Mouse (Mus musculus): ENCODE results near the gene Gm20388. TPM values are rescaled to one million over a fixed set of nuclear protein-coding genes. Genes with fewer than 3 reads are reported as not detected.

Gene Gm20388
- total RNA-seq, 2 experiments from 2014 or later: 18.5 to 23.8 TPM

DNA sequence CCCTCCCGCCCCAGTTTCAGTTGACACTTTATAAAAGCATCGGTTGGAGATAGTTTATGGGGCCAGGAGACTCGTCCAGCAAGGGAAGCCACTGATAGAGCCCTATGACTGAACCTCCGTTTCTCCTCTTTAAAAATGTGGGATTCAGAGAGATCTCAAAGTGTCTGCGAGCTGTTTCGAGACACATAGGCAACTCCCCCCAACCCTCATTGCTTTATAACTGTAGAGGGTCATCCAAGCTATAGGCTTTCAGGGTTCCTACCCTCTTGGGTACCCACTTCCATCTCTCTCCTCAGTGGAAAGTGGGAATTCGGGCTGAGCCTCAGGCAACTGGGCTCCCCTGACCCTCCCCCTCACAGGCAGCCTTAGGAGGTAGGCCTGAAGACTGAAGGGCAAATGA lies 1170.8 kb downstream of the Gm20388 start:
- ATAC-seq (replicated peaks; ENCODE audit: poor library complexity, severe bottlenecking): no peak

DNA sequence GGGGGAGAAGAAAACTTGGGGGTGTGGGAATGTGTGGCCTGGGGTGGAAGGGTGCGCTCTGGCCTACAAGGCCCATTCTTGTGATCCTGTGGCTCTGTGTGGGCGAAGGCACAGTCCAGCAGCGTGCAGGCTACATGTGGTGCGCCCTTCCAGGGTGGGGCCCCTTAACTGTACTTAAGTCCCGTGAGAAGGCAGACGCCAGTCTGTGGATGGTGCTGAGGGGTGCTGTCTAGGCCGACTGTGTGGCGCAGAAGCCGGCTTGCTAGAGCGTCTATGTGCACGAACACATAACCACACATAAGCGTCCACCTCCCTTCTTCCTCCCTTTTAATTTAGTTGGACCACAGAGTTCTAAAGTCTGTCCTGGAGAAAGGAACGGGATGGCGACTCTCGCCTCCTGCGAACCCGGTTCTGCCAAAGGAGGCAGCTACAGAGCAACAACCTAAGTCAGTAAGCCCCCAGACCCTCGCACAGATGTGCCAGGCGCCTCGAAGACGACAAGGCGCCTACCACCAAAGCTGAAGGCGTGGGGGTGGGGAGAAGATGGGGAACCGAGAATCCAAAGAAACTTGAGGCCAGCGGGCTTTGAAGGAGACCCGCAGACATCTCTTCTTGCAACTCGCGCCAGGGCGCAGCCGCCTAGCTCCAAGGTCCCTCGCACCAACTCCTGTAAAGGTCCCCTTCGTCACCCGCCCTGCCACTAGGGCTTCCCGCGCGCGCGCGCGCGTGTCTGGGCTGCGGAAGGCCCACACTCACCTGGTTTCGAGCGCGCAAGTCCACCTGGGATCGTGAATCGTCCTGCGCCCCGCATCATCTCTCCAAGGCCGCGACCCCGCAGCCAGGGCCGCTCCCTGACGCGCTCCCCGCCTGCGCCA lies 1171.8 kb downstream of the Gm20388 start:
- ATAC-seq (replicated peaks; ENCODE audit: poor library complexity, severe bottlenecking): no peak

DNA sequence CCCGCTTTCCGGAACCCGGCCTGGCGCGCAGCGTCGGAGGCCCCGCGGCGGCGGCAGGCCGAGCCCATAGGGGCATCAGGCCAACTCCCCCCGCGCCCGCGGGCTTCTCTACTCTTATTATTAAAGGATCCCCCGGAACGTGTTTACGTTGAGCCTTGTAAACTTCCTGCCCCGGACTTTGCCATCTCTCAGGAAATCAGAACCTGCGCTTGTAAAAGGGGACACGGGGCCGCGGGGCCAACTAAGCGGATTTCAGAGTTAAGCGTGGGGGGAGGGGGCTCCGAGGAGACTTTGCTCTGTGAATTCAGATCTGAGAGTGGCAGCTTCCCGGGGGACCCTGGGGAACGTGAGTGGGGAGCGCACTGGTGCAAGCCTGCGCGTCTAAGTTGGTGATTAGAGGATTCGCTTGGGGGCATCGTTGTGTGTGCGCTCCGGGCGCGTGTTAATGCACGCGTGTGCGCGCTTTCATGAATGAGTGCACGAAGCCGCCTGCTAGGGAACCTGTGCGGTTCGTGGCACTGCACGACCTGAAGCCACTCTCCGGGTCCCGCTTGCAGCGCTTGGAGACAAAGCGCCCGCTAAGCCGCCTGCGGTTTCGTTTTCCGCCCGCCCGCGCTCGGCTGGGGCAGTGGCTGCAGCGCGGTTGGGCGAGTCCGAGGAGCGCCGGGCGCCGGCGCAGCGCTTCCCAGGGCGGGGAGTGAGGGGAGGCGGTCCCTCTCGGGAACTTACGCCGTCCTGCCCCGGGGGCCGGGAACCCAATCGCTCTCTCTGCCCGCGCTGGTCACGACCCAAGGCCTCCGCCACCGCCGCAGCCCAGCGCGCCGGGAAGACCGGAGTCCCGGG lies 1172.7 kb downstream of the Gm20388 start:
- peak; percentile 43 for ATAC-seq (replicated peaks; ENCODE audit: poor library complexity, severe bottlenecking)

DNA sequence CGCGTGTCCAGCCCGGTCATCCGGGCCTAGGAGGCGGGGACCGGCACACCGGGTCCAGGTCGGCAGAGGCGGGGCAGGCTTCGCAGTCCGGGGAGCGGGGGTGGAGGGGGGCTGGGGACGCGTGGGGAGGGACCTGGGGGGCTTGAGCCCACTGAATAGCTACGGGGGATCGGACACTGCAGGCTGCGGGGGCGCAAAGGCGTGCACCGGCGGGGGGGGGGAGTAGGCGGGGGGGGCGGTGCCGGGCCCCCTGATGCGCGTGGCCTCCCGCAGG lies 1173.2 kb downstream of the Gm20388 start:
- ATAC-seq (replicated peaks; ENCODE audit: poor library complexity, severe bottlenecking): no peak

DNA sequence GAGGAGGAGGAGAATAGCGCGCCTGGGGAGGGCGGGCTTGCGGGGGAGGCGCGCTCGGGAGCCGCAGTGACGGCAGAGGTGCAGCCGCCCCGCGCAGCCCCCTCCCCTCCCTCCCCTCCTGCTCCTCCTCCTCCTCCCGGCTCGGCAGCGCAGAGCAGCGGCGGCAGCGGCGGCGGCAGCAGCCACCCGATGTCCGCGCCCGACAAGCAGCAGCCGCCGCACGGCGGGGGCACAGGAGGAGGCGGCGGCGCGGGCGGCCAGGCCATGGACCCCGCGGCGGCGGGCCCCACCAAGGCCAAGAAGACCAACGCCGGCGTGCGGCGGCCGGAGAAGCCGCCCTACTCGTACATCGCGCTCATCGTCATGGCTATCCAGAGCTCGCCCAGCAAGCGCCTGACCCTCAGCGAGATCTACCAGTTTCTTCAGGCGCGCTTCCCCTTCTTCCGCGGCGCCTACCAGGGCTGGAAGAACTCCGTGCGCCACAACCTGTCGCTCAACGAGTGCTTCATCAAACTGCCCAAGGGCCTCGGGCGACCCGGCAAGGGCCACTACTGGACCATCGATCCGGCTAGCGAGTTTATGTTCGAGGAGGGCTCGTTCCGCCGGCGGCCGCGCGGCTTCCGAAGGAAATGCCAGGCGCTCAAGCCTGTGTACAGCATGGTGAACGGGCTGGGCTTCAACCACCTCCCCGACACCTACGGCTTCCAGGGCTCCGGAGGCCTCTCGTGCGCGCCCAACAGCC lies 1173.7 kb downstream of the Gm20388 start, which contains the start of gene Foxf1:
Gene Foxf1, plus strand, starts transcription at position 177 of the 742 bp plus-strand sequence.
- ATAC-seq (replicated peaks; ENCODE audit: poor library complexity, severe bottlenecking): no peak; the same call in 1 of the 2 replicates

DNA sequence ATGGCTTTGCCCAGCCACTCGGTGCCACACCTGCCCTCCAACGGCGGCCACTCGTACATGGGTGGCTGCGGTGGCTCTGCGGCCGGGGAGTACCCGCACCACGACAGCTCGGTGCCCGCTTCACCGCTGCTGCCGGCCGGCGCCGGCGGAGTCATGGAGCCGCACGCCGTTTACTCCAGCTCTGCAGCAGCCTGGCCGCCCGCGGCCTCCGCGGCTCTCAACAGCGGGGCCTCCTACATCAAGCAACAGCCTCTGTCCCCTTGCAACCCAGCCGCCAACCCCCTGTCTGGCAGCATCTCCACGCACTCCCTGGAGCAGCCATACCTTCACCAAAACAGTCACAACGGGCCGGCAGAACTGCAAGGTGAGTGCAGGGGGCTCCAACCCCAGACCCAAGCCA lies 1174.4 kb downstream of the Gm20388 start:
- no peak for ATAC-seq (replicated peaks; ENCODE audit: poor library complexity, severe bottlenecking)

DNA sequence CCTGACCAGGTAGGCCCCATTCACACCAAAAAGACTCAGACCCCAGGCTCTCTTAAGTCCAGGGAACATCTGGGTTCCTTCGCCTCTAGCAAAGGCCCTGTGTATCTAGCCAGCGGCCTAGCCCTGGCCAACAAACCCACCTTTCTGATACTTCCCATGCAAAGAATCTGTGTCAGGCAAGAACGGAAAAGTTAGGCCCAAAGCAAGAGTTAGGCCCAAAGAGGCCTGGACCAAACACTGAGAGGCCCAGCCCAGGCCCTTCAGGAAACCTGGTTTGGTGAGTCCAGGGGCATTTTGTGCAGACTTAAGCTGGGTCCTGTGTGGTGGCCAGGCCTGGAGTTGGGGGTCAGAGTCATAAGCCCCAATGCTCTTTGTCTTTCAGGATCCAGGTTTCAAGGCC lies 1174.9 kb downstream of the Gm20388 start:
- ATAC-seq (replicated peaks; ENCODE audit: poor library complexity, severe bottlenecking): no peak

DNA sequence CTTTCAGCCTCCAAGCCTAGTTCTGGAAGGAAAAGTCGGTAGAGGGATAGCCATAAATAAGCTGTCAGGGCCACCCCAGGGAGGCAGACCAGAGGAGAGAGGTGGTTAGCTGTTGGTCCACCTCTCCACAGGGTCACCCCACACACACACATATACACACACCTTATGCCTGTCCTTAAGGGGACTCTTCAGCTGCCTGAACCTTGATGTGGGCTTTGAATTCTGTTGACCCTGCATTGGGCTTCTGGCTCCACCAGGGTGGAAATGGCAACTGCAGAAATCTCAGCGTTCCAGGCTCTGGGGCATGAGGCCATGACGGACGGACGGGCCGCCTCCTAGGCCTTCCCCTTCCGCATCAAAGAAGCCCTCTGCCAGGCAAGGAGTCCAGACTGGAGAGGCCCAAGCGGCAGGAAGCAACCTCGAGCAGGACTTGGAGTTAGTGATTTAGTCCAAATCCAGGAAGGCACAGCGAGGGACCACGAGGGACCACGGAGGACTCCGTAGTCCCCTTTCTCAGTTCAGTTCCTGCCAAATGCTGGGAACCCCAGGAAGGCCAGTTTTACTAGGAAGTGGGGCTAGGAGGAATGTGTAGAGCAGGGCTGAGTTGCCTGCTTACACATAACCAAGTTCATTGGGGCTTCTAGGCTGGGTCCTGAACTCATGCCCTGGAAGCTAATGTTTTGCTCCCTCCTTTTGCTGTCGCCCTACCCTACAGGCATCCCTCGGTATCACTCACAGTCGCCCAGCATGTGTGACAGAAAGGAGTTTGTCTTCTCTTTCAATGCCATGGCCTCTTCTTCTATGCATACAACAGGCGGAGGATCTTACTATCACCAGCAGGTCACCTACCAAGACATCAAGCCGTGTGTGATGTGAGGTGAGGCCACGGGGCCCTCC lies 1175.6 kb downstream of the Gm20388 start:
- no peak for ATAC-seq (replicated peaks; ENCODE audit: poor library complexity, severe bottlenecking)

DNA sequence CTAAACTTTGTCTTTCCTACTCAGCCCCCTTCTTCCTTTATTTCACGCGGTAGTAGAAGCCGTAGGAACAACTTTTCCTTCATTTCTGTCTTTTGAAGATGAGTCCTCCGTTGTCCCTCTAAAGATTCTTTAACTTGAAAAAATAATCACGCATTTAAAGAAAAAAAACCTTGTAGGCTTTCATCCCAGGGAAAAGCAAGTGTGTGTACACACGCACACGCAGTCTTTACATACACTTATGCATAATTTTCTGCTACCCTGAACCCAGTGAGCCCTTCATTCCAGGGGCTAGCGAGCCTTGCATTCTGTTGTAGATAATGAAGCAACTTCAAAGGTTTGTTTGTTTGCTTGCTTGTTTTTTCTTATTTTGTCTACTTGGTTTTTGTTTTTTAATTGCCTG lies 1177.6 kb downstream of the Gm20388 start:
- no peak for ATAC-seq (replicated peaks; ENCODE audit: poor library complexity, severe bottlenecking)

DNA sequence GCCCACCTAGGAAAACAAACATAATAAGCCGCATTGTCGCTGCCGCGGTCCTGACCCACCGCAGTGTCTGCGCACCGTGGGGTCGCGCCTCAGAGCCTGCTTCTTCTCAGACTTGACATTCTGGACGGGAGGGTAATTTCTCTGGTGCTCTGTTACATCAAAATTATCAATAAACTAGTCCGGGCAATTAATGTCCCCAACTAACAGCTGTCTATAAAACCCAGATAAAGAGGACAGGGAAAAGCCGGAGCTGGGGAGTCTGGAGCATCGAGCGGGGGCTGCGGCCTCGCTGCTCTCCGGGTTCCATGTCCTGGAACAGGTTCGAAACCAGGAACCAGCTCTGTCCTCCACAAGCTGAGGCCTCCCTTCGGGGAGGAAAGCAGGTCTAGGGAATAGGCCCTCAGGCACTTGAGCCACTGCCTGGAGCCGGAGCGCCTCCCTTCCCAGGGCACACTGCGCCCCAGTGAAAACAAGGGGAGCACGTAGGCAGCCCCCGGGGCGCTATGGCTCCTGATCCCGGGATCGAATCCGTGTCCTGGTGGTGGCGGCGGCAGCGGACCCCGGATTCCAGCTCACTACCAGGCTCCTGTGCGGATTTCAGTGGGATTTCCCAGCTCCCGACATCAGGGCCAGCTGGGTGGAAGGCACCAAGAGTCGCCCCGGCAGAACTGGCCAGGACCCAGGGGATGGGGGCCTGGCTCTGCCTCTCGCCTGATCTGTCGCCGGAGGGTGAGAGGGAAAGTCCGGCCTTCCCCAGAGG lies 1178.4 kb downstream of the Gm20388 start:
- ATAC-seq (replicated peaks; ENCODE audit: poor library complexity, severe bottlenecking): no peak

DNA sequence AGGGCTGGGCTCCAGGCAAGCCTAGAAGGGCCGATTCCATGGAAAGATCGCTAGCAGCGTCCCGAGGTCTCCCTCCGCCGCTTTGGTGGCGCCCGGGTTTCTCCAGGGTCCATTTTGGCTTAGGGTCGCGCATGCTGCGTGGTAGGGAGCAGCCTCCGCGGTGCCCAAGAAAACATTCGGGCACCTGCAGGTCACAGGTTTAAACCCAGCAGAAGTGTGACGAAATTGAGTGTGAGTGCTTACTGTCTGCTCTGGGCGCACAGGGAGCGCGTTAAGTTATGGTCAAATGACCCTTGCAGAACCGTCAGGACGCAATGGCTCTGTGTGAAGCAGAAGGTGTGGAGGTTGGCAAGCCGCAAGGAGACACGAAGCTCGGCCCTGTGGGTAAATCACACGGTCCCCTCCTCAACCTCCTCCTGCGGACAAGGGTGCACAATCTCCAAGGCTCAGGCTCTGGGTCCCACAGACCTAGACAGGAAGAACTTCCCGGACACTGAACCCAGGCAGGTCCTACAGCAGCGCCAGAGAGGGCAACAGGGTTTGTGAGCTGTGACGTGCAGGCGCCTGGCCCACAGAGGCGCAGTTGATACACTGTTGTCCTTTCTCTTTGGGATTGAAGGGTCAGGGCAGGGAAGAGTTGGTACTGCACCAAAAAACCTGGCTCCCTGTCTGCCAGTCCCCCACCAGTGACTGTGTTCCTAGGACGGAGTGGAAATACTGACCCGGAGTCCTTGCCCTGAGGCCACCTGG lies 1179.2 kb downstream of the Gm20388 start:
- no peak for ATAC-seq (replicated peaks; ENCODE audit: poor library complexity, severe bottlenecking)

DNA sequence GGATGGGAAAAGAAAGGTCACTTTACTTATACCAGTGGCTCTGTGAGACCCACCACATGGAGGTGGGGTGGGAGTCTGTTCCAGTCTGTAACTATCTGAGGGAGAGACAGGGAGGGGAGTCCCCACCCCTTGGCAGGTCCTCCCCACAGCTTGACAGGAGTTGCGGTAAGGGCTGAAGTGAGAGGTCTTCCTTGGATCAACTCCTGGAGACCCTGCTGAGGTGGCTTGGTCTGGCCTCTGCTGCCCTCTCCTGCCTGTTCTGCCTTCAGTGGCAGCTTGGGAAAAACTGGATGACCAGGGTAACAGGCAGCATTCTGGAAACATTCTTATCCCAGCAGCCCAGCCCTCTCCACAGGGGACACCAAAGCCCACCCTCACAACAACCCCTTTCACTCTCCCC lies 1180.1 kb downstream of the Gm20388 start:
- no peak for ATAC-seq (replicated peaks; ENCODE audit: poor library complexity, severe bottlenecking)

DNA sequence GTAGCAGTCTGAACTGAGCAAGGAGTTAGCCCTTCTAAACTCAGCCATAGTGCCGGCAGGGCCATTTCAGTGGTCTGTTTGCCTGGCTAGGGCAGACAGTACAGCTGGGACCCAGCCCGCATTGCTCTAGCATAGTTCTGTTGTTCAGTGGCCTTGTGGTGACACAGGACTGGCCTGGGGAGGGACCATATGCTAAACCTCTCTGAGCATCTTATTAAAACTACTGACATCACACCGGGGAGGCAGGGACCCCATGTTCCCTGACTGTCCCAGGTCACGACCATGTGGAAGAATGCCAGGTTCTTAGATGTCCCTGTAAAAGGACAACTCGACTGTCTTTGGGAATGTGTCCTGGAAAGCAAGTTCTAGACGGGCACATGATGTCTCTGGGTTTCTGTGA lies 1181.5 kb downstream of the Gm20388 start:
- ATAC-seq (replicated peaks; ENCODE audit: poor library complexity, severe bottlenecking): no peak

DNA sequence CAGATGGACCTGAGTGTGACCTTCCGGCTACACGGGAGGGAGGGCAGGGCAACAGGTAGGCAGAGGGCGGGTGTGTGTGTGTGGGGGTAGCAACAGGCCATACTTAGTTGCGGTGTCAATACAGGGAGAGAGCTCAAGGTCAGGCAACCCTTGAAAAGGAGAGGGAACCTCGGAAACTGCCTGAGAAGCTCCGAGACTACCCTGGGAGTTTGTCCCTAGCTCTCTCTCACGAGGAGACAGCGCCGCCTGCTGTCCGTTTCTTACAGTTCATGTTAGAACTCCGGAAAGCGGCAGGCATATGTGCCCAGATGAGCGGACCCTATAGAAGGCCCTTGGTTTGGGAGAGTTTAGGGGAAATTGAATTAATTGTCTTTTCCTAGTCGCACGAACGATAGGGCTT lies 1182.0 kb downstream of the Gm20388 start:
- peak; percentile 79 for ATAC-seq (replicated peaks; ENCODE audit: poor library complexity, severe bottlenecking)

DNA sequence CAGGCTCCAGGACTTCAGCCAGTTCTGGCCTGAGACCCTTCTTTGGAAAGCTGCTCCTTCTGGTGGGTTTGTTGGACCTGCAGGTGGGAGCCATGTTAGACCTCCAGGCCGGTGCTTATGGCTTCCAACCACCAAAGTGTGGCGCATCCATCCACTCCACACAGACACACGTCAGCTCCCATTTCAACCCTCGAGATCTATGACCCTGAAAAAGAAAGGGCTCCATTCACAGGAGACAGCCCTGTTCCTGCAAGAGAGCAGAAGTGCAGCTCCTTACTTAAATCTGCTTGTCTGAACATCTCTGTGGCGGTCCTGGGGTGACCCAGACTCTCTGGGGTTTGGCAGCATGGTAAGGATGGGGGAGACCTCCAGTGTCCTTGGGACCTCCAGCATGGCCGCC lies 1182.9 kb downstream of the Gm20388 start:
- no peak for ATAC-seq (replicated peaks; ENCODE audit: poor library complexity, severe bottlenecking)

DNA sequence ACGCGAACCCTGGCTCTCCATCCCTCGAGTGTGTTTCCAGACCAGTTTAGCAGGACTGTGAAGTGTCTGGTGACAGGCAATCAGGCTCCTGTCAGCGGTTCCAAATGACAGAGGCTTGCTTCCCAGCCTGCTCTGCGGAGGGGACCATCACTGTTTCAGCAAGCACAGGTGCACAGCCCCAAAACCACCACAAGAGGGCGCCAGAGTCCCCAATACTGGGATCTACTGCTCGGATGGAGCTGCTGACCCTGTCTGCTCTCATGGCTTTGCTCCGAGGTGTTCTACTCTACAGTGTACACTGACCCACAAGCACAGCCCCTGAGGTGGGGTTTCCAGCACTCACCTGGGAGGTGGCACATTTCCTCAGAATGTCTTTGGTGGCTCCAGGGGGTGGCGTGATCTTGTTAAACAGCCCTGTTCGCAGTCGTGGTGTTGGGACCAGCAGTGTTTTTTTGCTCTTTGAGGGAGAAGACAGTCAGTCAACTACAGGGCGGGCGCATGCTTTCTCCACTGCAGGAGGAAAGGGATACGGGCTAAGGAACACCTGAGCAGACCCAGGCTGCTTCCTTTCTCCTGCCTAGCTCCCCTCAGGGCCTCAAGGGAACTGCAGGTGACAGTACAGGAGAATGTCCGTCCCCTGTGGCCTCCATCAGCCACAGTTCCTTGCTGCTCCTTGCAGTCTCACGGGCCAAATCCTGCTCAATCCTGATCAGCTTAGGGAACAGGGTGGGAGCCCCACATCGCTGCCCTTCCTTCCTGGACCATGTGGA lies 1193.6 kb downstream of the Gm20388 start:
- ATAC-seq (replicated peaks; ENCODE audit: poor library complexity, severe bottlenecking): peak; percentile 55
